Mouse (Mus musculus) thymus, adult 2 months (tissue): Measurements from ENCODE around the gene Lpin2.

ENCODE experiments used
- CTCF ChIP-seq: fragments of 200-500 bp; IDR thresholded peaks from 2 replicates; pipeline ENCODE4 v1.5.1; 2012; ENCODE audit warnings: mild to moderate bottlenecking, control low read depth, low read length, moderate library complexity, borderline replicate concordance; ENCODE audit not compliant: control insufficient read depth, poor library complexity, insufficient read depth; ENCODE audit errors: extremely low read depth
- POLR2A ChIP-seq: fragments of 200-500 bp; IDR thresholded peaks from 2 replicates; pipeline ENCODE4 v1.6.1; 2012; ENCODE audit warnings: mild to moderate bottlenecking, low read length, control low read depth, moderate library complexity; ENCODE audit not compliant: control insufficient read depth, poor library complexity, insufficient read depth; ENCODE audit errors: extremely low read depth

GRCm38 (mm10) chr17:71245133-71245532, 62.8 kb downstream of the Lpin2 start:
- no peak for TF ChIP-seq CTCF
- TF ChIP-seq POLR2A = no peak
